Mouse (Mus musculus): ENCODE data around the gene Borcs6. TPM values are rescaled to one million over a fixed set of nuclear protein-coding genes. Genes with fewer than 3 reads are reported as not detected.

The Borcs6 gene
- polyA plus RNA-seq, 1 experiment from 2014 or later: 4.3 TPM

DNA sequence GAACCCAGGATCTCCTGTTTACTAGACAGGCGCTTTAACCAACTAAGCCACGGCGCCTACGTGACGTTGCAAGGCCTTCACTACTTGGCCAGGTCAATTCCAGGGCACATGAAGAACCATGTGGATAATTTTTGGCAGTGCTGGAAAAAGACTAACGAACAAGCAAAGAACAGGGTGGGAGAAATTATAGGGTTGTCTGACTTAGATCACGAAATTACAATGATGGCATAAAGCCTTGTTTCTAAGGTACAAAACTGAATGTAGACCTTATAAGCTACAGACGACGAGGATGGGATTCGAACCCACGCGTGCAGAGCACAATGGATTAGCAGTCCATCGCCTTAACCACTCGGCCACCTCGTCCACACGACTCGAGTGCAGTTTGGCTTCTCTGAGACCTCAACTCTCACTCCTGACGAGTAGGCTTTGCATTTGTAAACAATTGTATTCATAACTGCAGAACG lies 3.3 kb downstream of the Borcs6 start:
- no peaks in the 10 kb centered on the region for H3K9me3 ChIP-seq (replicated peaks)
- peaks cover 72% of the 10 kb centered on the region for H3K4me1 ChIP-seq (replicated peaks)
- peak overlapping the region; percentile 67 for H3K4me3 ChIP-seq (replicated peaks)
- ATAC-seq (ENCODE audit: insufficient read depth): peak; percentile 61
- H3K36me3 ChIP-seq (replicated peaks): no peaks in the 10 kb centered on the region
- WGBS (ENCODE audit: insufficient replicate concordance): under 1% methylated on average over 19 of the region's 19 CpGs
- peak overlapping the region; percentile 99 for H3K4me2 ChIP-seq
- peak overlapping the region; percentile 90 for H3K27ac ChIP-seq (replicated peaks)
- H3K9ac ChIP-seq: peak overlapping the region; percentile 74
- no peaks in the 10 kb centered on the region for H3K27me3 ChIP-seq

DNA sequence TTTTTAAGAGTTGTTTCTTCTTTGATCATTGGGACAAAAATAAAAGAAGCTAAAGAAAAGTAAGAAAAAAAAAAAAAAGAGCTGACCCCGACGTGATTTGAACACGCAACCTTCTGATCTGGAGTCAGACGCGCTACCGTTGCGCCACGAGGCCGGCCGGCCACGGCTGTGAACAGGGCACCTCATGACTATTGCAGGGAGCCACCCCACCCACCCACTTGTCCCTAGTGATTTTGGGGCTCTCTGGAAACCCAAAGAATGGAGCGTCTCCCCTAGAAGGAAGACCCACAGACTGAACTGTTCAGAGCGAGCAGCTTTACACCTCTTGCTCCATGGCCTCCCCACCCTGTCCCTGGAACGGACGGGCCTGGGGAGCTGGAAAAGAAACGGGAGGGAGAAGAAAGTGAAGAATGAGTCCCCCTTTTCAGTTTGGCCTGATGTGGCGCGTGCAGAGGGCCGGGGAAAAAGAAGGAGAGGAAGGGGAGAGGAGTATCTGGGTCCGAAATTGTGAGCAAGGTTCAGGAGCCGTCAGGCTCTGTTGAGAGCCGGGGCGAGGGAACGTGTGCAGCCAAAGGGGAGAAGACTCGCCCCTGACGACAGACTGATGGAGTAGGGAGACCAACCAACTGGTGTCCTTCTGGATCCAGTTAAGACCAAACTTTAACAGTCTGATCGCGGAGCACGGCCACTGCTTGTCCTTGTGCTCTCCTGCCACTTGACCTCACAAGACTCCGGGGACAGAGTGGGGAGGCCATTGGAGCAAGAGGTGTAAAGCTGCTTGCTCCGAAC lies 4.1 kb downstream of the Borcs6 start:
- peak overlapping the region; percentile 90 for H3K27ac ChIP-seq (replicated peaks)
- H3K36me3 ChIP-seq (replicated peaks): no peaks in the 10 kb centered on the region
- no peaks in the 10 kb centered on the region for H3K27me3 ChIP-seq
- H3K9me3 ChIP-seq (replicated peaks): no peaks in the 10 kb centered on the region
- H3K4me1 ChIP-seq (replicated peaks): peaks cover 65% of the 10 kb centered on the region
- peak overlapping the region; percentile 67 for H3K4me3 ChIP-seq (replicated peaks)
- H3K9ac ChIP-seq: peak overlapping the region; percentile 74
- H3K4me2 ChIP-seq: peak overlapping the region; percentile 99
- WGBS (ENCODE audit: insufficient replicate concordance): 1% methylated on average over 31 of the region's 31 CpGs
- ATAC-seq (ENCODE audit: insufficient read depth): peak; percentile 17; the same call in 1 of the 2 replicates

DNA sequence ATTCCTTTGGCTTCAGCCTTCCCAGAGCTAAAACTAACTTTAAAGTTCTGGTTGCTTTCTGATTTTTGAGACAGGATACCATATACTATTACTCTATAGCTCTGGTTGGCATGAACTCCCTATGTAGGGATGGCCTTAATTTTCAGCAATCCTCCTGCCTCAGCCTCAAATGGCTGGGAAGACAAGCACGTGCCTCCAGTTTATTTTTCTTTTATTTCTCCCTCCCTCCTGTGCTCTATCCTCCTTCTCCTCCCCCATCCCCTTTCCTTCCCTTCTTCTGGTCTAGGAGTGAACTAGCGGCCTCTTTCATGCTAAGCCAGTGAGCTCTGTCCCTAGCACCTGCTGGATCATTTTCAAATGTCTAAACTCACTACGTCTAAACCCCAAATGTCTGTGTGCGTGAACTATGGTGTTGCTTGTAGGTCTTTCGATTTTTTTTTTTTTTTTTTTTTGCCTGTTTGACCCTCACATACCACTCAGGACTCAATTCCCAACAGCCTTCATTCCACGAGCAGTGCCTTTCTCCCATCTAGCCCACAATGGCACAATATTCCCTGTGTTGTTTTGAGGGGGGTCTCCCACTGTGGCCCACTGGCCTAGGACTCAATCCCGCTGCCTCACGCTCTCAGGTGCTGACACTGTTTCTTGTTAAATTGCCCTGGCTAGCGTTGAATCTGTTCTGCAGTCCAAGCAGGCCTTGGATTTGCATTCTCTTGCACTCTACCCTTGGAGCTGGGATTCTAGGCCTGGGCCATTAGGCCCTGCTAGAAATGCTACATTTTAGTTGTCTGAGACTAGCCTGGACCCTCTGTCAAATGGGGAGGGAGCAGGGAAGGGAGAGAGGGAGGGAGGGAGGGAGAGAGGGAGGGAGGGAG lies 5.0 kb downstream of the Borcs6 start:
- peaks cover 66% of the 10 kb centered on the region for H3K4me1 ChIP-seq (replicated peaks)

DNA sequence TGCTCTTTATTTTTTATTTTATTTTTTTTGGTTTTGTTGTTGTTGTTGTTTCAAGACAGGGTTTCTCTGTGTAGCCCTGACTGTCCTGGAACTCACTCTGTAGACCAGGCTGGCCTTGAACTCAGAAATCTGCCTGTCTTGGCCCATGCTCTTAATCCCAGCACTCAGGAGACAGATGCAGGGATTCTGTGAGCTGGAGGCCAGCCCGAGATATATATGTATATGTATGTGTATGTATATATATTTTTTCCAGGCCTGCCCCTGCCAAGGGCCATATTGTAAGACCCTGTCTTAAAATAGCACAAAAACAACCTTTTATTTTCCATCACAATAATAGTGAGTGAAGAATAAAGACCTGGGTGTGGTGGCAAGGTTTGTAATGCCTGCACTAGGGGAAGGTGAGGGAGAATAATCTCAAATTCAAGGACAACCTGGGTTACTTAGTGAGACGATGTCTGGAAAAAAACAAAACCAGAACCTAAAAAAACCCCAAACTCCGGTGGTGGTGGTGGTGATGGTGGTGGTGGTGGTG lies 5.9 kb downstream of the Borcs6 start:
- no peaks in the 10 kb centered on the region for H3K27me3 ChIP-seq
- no peak overlapping the region; the same call in 1 of the 2 replicates for H3K4me3 ChIP-seq (replicated peaks)
- peaks cover 70% of the 10 kb centered on the region for H3K4me1 ChIP-seq (replicated peaks)
- H3K27ac ChIP-seq (replicated peaks): no peak overlapping the region
- WGBS (ENCODE audit: insufficient replicate concordance): 65% methylated on average over 3 of the region's 3 CpGs
- H3K36me3 ChIP-seq (replicated peaks): no peaks in the 10 kb centered on the region
- 0 out of 2 replicates have a peak overlapping the region, but pooled peaks have one; percentile 56 for H3K9ac ChIP-seq
- ATAC-seq (ENCODE audit: insufficient read depth): no peak
- peak overlapping the region; percentile 87 for H3K4me2 ChIP-seq
- H3K9me3 ChIP-seq (replicated peaks): no peaks in the 10 kb centered on the region

More for the DNA sequence above, 5.0 kb downstream of the Borcs6 start:
- H3K9ac ChIP-seq: peak overlapping the region; percentile 74; the same call in 1 of the 2 replicates
- H3K4me3 ChIP-seq (replicated peaks): peak overlapping the region; percentile 67
- H3K27ac ChIP-seq (replicated peaks): peak overlapping the region; percentile 56
- no peak for ATAC-seq (ENCODE audit: insufficient read depth)
- 62% methylated on average over 9 of the region's 9 CpGs for WGBS (ENCODE audit: insufficient replicate concordance)
- H3K4me2 ChIP-seq: peak overlapping the region; percentile 99
- H3K9me3 ChIP-seq (replicated peaks): no peaks in the 10 kb centered on the region
- no peaks in the 10 kb centered on the region for H3K27me3 ChIP-seq
- no peaks in the 10 kb centered on the region for H3K36me3 ChIP-seq (replicated peaks)

DNA sequence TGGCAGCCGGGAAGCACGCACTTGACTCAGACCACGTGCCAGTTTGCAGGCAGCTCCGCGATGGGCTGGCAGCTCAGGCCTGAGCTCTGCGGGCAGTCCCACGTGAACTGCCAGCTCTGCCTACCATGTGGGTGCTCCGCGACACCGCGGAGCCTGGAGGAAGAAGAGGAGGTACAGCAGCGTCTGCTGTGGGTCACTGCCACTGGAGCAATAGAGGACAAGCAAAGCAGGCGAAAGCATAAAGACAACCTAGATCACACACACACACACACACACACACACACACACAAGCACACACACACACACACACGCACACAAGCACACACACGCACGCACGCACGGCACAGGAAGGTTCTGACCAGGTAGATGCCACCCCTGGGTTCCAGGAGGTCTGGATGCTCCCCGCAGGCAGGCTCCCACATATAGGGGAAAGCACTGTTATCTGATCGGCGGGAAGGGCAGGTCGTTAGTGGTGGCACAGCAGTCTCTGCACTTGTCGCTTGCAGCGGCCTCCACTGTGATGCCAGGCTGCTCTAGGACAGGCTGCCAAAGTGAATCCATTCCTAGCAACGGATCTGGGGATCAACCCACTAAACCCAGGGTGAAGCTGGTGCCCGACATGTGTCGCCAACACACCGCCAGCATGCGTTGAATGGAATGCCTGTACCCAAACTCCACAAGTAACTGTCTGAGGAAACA lies 6.8 kb downstream of the Borcs6 start:
- no peaks in the 10 kb centered on the region for H3K36me3 ChIP-seq (replicated peaks)
- H3K4me2 ChIP-seq: peak overlapping the region; percentile 87
- 0 out of 2 replicates have a peak, but pooled peaks have one; percentile 16 for ATAC-seq (ENCODE audit: insufficient read depth)
- H3K9ac ChIP-seq: peak overlapping the region; percentile 56
- peak overlapping the region; percentile 66 for H3K27ac ChIP-seq (replicated peaks)
- H3K4me1 ChIP-seq (replicated peaks): peaks cover 68% of the 10 kb centered on the region
- 3% methylated on average over 29 of the region's 29 CpGs for WGBS (ENCODE audit: insufficient replicate concordance)
- H3K4me3 ChIP-seq (replicated peaks): peak overlapping the region; percentile 57
- no peaks in the 10 kb centered on the region for H3K9me3 ChIP-seq (replicated peaks)
- H3K27me3 ChIP-seq: no peaks in the 10 kb centered on the region

DNA sequence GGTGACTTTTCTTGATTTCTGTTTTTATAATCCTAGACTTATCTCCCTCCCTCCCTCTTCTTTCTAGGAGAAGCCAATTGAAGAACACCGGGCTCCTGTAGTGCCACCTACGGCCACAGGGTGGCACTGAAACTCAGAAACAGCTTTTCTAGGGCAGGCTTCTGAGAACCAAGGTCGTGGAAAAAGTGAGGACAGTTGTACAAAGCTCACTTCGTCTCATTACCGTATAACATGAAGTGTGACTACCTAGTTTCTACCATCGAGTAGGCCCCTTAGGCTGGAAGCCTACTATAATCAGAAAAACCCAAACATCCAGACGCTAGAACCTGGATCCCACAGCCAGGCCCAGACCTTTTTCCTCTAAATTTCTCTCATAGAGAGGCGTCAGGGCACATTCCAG lies 7.4 kb downstream of the Borcs6 start:
- Histone ChIP-seq H3K27ac (replicated peaks) (peak overlapping the region; percentile 66; the same call in 1 of the 2 replicates), H3K36me3 (replicated peaks) (no peaks in the 10 kb centered on the region), H3K9me3 (replicated peaks) (no peaks in the 10 kb centered on the region), H3K27me3 (no peaks in the 10 kb centered on the region), H3K9ac (peak overlapping the region; percentile 56), H3K4me3 (replicated peaks) (peak overlapping the region; percentile 57), H3K4me1 (replicated peaks) (peaks cover 70% of the 10 kb centered on the region), H3K4me2 (peak overlapping the region; percentile 87)
- ATAC-seq (ENCODE audit: insufficient read depth): no peak
- WGBS (ENCODE audit: insufficient replicate concordance): 12% methylated on average over 8 of the region's 8 CpGs

DNA sequence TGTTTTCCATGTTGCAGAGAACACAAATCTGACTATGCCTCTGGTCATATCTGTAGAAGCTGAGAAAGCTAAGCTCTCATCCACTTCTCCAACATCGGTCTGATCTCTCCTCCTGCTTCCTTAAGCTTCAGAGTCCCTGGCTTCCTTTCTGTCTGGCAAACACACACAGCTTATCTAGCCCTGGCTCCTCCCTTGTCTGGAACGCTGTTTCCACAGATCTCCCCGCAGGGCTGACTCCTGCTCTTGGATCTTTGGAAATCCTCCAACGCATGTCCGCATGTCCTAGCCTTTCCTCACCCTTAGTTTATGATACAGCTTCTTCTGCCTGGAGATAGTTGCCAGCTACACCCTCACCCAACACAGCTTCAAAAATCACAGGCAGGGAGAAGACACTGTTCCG lies 8.1 kb downstream of the Borcs6 start:
- H3K9ac ChIP-seq: no peak overlapping the region
- H3K27ac ChIP-seq (replicated peaks): no peak overlapping the region
- no peaks in the 10 kb centered on the region for H3K27me3 ChIP-seq
- H3K36me3 ChIP-seq (replicated peaks): no peaks in the 10 kb centered on the region
- H3K4me3 ChIP-seq (replicated peaks): no peak overlapping the region
- no peak overlapping the region for H3K4me2 ChIP-seq
- H3K4me1 ChIP-seq (replicated peaks): peaks cover 73% of the 10 kb centered on the region
- no peaks in the 10 kb centered on the region for H3K9me3 ChIP-seq (replicated peaks)
- WGBS (ENCODE audit: insufficient replicate concordance): 52% methylated on average over 6 of the region's 6 CpGs
- ATAC-seq (ENCODE audit: insufficient read depth): no peak

DNA sequence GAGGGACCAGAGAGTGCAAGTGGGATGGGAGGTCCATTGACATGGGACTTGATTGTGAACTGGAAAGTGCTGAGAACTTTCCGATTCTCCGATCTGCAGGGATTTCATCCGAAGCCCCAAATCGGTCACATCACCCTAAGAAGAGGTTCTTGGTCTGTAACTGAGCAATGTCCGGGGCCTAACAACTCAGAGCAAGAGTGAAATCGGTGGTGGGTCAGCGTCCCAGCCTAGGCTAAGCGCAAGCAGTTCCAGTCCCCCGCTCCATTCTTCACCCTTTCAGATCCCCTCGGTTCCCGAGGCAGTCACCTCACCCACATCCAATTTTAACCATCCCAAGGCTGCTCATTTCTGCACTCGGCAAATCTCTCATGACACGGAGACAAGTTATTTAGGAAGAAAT lies 10.6 kb downstream of the Borcs6 start:
- ATAC-seq (ENCODE audit: insufficient read depth): no peak
- peak overlapping the region; percentile 87 for H3K27ac ChIP-seq (replicated peaks)

DNA sequence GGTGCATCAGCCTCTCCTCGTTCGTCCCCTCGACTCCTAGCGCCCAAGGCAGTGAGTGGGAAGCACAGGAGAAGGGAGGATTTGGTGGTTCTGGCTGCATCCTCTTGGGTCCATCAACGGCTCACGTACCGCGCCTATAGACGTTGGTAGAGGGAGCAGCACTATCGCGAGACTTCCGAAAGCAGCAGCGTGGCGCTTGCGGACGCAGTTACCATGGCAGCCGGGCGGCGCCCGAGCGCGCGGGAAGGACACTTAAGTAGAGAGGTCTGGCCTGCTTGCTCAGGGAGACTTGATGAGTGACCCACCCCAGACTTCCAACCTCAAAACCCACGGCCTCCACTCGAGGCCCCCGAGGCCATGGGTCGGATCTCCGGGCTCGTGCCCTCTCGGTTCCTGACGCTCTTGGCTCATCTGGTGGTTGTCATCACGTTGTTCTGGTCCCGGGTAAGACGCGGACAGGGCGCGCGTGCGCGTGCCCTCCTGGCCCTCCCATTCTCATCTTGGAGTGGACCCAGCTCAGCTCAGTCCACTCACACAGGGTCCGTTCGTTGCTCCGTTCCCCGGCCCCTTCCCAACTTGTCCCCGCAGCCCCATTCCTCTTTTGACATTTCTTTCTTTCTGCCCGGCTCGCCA lies 11.2 kb downstream of the Borcs6 start, which contains the start of gene Tmem107:
Gene Tmem107, plus strand, starts transcription at position 217 of the 633 bp plus-strand sequence.
- Histone ChIP-seq H3K36me3 (replicated peaks) (no peaks in the 10 kb centered on the region), H3K4me3 (replicated peaks) (peak within 1 kb of the TSS; percentile 75), H3K27ac (replicated peaks) (peak within 1 kb of the TSS; percentile 87), H3K27me3 (no peaks in the 10 kb centered on the region), H3K4me1 (replicated peaks) (peaks cover 77% of the 10 kb centered on the region), H3K4me2 (peak within 1 kb of the TSS; percentile 91), H3K9ac (peak within 1 kb of the TSS; percentile 81), H3K9me3 (replicated peaks) (no peaks in the 10 kb centered on the region)
- WGBS (ENCODE audit: insufficient replicate concordance): under 1% methylated on average over 47 of the region's 47 CpGs
- peak; percentile 79 for ATAC-seq (ENCODE audit: insufficient read depth)

More for the DNA sequence above, 10.6 kb downstream of the Borcs6 start:
- WGBS (ENCODE audit: insufficient replicate concordance): 2% methylated on average over 13 of the region's 13 CpGs
- Histone ChIP-seq H3K4me3 (replicated peaks) (peak overlapping the region; percentile 75), H3K9ac (peak overlapping the region; percentile 81), H3K4me2 (peak overlapping the region; percentile 91), H3K9me3 (replicated peaks) (no peaks in the 10 kb centered on the region), H3K36me3 (replicated peaks) (no peaks in the 10 kb centered on the region), H3K4me1 (replicated peaks) (peaks cover 78% of the 10 kb centered on the region), H3K27me3 (no peaks in the 10 kb centered on the region)

DNA sequence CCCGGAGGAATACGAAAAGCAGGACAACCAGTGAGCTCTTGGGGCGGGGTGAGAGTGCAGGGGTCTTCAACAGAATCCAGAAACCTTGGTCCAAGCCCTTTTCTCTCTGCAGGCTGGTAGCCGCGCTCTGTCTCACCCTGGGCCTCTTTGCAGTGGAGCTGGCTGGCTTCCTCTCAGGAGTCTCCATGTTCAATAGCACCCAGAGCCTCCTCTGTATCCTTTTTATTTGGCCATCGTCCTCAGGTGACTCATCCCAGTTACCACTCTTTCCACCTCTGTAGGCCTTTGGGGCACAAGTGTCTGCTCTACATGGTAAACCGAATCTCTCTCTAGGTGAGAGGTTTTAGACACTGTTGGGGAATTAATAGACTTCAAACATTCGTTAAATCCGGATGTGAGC lies 11.7 kb downstream of the Borcs6 start:
- Histone ChIP-seq H3K4me3 (replicated peaks) (peak overlapping the region; percentile 75), H3K4me1 (replicated peaks) (peaks cover 73% of the 10 kb centered on the region), H3K9me3 (replicated peaks) (no peaks in the 10 kb centered on the region), H3K27ac (replicated peaks) (peak overlapping the region; percentile 87), H3K36me3 (replicated peaks) (no peaks in the 10 kb centered on the region), H3K9ac (peak overlapping the region; percentile 81), H3K27me3 (no peaks in the 10 kb centered on the region), H3K4me2 (peak overlapping the region; percentile 91)
- 28% methylated on average over 9 of the region's 9 CpGs for WGBS (ENCODE audit: insufficient replicate concordance)
- no peak for ATAC-seq (ENCODE audit: insufficient read depth)

All from liver, embryonic 15.5 days (tissue).